Mouse (Mus musculus) MEL (cell line): ENCODE measurements around the gene Wwc2. TPM values are rescaled to one million over a fixed set of nuclear protein-coding genes. Genes with fewer than 3 reads are reported as not detected.
A peak's percentile ranks its signal among the peaks of the same experiment; 100 is the strongest.

Source experiments
- DNase-seq: peaks from one replicate; pipeline ENCODE4 v3.0.0; 2011; ENCODE audit warnings: low read depth, low spot score
- H3K27ac ChIP-seq: 2 replicates; pipeline ENCODE4 v1.5.1; 2012; ENCODE audit warnings: low read depth, mild to moderate bottlenecking, control low read depth, low read length, moderate library complexity; ENCODE audit not compliant: control insufficient read depth
- H3K27me3 ChIP-seq, 2 experiments: fragments of 150-350 bp in 1 of 2; sonication (generic) in 1 of 2; 2 replicates each; pipeline ENCODE4 v1.6.1; 2012; ENCODE audit warnings: low read length in 2 of 2, mild to moderate bottlenecking in 2 of 2, improper control_type of control experiment in 1 of 2, moderate library complexity in 1 of 2; ENCODE audit not compliant: insufficient read depth in 2 of 2, control insufficient read depth in 1 of 2
- H3K36me3 ChIP-seq, 2 experiments: 2 replicates each; pipeline ENCODE4 v1.6.1; 2012 to 2014; ENCODE audit warnings: low read length in 2 of 2, improper control_type of control experiment in 1 of 2, inconsistent platforms in 1 of 2, mild to moderate bottlenecking in 1 of 2; ENCODE audit not compliant: insufficient read depth in 2 of 2, control insufficient read depth in 1 of 2
- H3K4me1 ChIP-seq, 2 experiments: fragments of 150-350 bp in 1 of 2; sonication (generic) in 1 of 2; 2 replicates each; pipeline ENCODE4 v1.6.1; 2012; ENCODE audit warnings: low read length in 2 of 2, improper control_type of control experiment in 1 of 2, mild to moderate bottlenecking in 1 of 2; ENCODE audit not compliant: insufficient read depth in 2 of 2, control insufficient read depth in 1 of 2
- H3K4me3 ChIP-seq, 2 experiments: fragments of 150-350 bp in 1 of 2; sonication (generic) in 1 of 2; 2 replicates each; pipeline ENCODE4 v1.5.1; 2012; ENCODE audit warnings: low read depth in 2 of 2, low read length in 2 of 2, mild to moderate bottlenecking in 2 of 2, moderate library complexity in 2 of 2, control low read depth in 1 of 2, improper control_type of control experiment in 1 of 2; ENCODE audit not compliant: control insufficient read depth in 1 of 2, insufficient read depth in 1 of 2
- H3K79me2 ChIP-seq: 2 replicates; pipeline ENCODE4 v1.6.1; 2012; ENCODE audit warnings: mild to moderate bottlenecking, low read length, moderate library complexity; ENCODE audit not compliant: control insufficient read depth, poor library complexity, insufficient read depth
- H3K9ac ChIP-seq: 2 replicates; pipeline ENCODE4 v1.6.1; 2012; ENCODE audit warnings: low read depth, mild to moderate bottlenecking, control low read depth, low read length, moderate library complexity; ENCODE audit not compliant: control insufficient read depth, poor library complexity, severe bottlenecking
- H3K9me3 ChIP-seq: fragments of 150-350 bp; sonication (generic); replicated peaks from 2 replicates; pipeline ENCODE4 v1.6.1; 2012; ENCODE audit warnings: mild to moderate bottlenecking, low read length, improper control_type of control experiment, moderate library complexity; ENCODE audit not compliant: insufficient read depth
- BHLHE40 ChIP-seq: IDR thresholded peaks from 2 replicates; pipeline ENCODE4 v1.6.1; 2012; ENCODE audit warnings: low read depth, mild to moderate bottlenecking, inconsistent platforms, low read length, improper control_type of control experiment, borderline replicate concordance
- CTCF ChIP-seq, 3 experiments: IDR thresholded peaks in 2 of 3; conservative IDR thresholded peaks in 1 of 3; 2 replicates each; pipeline ENCODE4 v1.5.1; 2011 to 2012; ENCODE audit warnings: low read length in 3 of 3, low read depth in 2 of 3, mild to moderate bottlenecking in 2 of 3, improper control_type of control experiment in 1 of 3, inconsistent platforms in 1 of 3, mixed read lengths in 1 of 3, moderate library complexity in 1 of 3; ENCODE audit not compliant: control insufficient read depth in 1 of 3, insufficient read depth in 1 of 3, poor library complexity in 1 of 3, severe bottlenecking in 1 of 3
- ETS1 ChIP-seq: IDR thresholded peaks from 2 replicates; pipeline ENCODE4 v1.6.1; 2012; ENCODE audit warnings: low read depth, mild to moderate bottlenecking, inconsistent platforms, low read length, improper control_type of control experiment, moderate library complexity
- JUND ChIP-seq: IDR thresholded peaks from 2 replicates; pipeline ENCODE4 v1.6.1; 2011; ENCODE audit warnings: low read depth, mild to moderate bottlenecking, improper control_type of control experiment, low read length
- KAT2A ChIP-seq: conservative IDR thresholded peaks from 2 replicates; pipeline ENCODE4 v1.6.1; 2012; ENCODE audit warnings: low read depth, low read length, improper control_type of control experiment, inconsistent platforms
- MXI1 ChIP-seq: IDR thresholded peaks from 2 replicates; pipeline ENCODE4 v1.6.1; 2011; ENCODE audit warnings: mild to moderate bottlenecking, low read depth, low read length, improper control_type of control experiment
- RAD21 ChIP-seq: IDR thresholded peaks from 2 replicates; pipeline ENCODE4 v1.6.1; 2011; ENCODE audit warnings: mild to moderate bottlenecking, low read depth, low read length, improper control_type of control experiment
- RCOR1 ChIP-seq: IDR thresholded peaks from 2 replicates; pipeline ENCODE4 v1.6.1; 2012; ENCODE audit warnings: low read depth, mild to moderate bottlenecking, inconsistent platforms, low read length, improper control_type of control experiment
- SMC3 ChIP-seq: IDR thresholded peaks from 2 replicates; pipeline ENCODE4 v1.6.1; 2011; ENCODE audit warnings: low read depth, low read length, improper control_type of control experiment
- USF1 ChIP-seq: IDR thresholded peaks from 2 replicates; pipeline ENCODE4 v1.6.1; 2014; ENCODE audit warnings: low read depth, mild to moderate bottlenecking, inconsistent platforms, low read length, improper control_type of control experiment, moderate library complexity
- ZC3H11A ChIP-seq: IDR thresholded peaks from 2 replicates; pipeline ENCODE4 v1.6.1; 2012; ENCODE audit warnings: low read depth, mild to moderate bottlenecking, inconsistent platforms, low read length, improper control_type of control experiment
- ZKSCAN1 ChIP-seq: IDR thresholded peaks from 2 replicates; pipeline ENCODE4 v1.6.1; 2012; ENCODE audit warnings: low read depth, mild to moderate bottlenecking, inconsistent platforms, low read length, improper control_type of control experiment, moderate library complexity
- polyA plus RNA-seq, 2 experiments: library from polyadenylated mRNA; stranded (reverse) in 1 of 2; unstranded in 1 of 2; fragments of >175 nt in 1 of 2; fragments of >200 nt in 1 of 2; gene quantifications; 2 replicates each; pipeline versions ENCODE4 v1.2.1 to v1.2.4; 2012; ENCODE audit warnings: low replicate concordance in 2 of 2, low read depth in 1 of 2; ENCODE audit not compliant: insufficient read length in 2 of 2, insufficient read depth in 1 of 2, missing spikeins in 1 of 2
- total RNA-seq: library from RNA; depleted of rRNA; stranded (reverse); fragments of 300-350 nt; gene quantifications from 2 replicates; pipeline ENCODE4 v1.2.3, GENCODE M21; 2012

The Wwc2 gene
- total and polyA plus RNA-seq, 3 experiments = 7.5 to 14.8 TPM; not detected in 1

GRCm38 (mm10) chr8:47872361-47873107 is 118.2 kb downstream of the Wwc2 start:
- DNase-seq = peak; percentile 61

GRCm38 (mm10) chr8:47867067-47867466 is 123.7 kb downstream of the Wwc2 start:
- Histone ChIP-seq H3K27me3 (no peaks in the 10 kb centered on the region), H3K9me3 (no peaks in the 10 kb centered on the region), H3K27ac (no peak overlapping the region), H3K9ac (no peak overlapping the region), H3K79me2 (no peaks in the 10 kb centered on the region), H3K4me1 (no peaks in the 10 kb centered on the region), H3K36me3 (0 out of 4 replicates have a peak, but pooled peaks cover 0 to 2% of the 10 kb centered on the region in 2 experiments), H3K4me3 (no peak overlapping the region)
- peak; percentile 66 for TF ChIP-seq ZC3H11A
- TF ChIP-seq CTCF (IDR thresholded peaks at IDR 0.05 in 2 of 3, conservative IDR thresholded peaks at IDR 0.05 in 1 of 3; ENCODE audit: control insufficient read depth in 1 of 3, insufficient read depth in 1 of 3, low read depth in 2 of 3, low read length in 3 of 3, poor library complexity in 1 of 3, severe bottlenecking in 1 of 3) = peak; percentile 89 to 98 (median 93)
- no peak for TF ChIP-seq KAT2A
- TF ChIP-seq SMC3 = peak; percentile 92
- TF ChIP-seq RAD21 = peak; percentile 74
- peak; percentile 76 for DNase-seq

More at GRCm38 (mm10) chr8:47872361-47873107, 118.2 kb downstream of the Wwc2 start:
- no peaks in the 10 kb centered on the region for H3K9me3 ChIP-seq
- H3K79me2 ChIP-seq = no peaks in the 10 kb centered on the region
- H3K36me3 ChIP-seq = 0 out of 4 replicates have a peak, but pooled peaks cover 0 to 2% of the 10 kb centered on the region in 2 experiments
- no peak overlapping the region for H3K4me3 ChIP-seq
- no peaks in the 10 kb centered on the region for H3K27me3 ChIP-seq
- H3K9ac ChIP-seq = no peak overlapping the region
- H3K4me1 ChIP-seq = no peaks in the 10 kb centered on the region
- TF ChIP-seq SMC3 = peak; percentile 76
- peak; percentile 73 for TF ChIP-seq RAD21
- peak; percentile 34; the same call in 1 of the 2 replicates for TF ChIP-seq ZC3H11A
- no peak for TF ChIP-seq ETS1
- peak; percentile 90 to 97 (median 94) for TF ChIP-seq CTCF (IDR thresholded peaks at IDR 0.05 in 2 of 3, conservative IDR thresholded peaks at IDR 0.05 in 1 of 3; ENCODE audit: control insufficient read depth in 1 of 3, insufficient read depth in 1 of 3, low read depth in 2 of 3, low read length in 3 of 3, poor library complexity in 1 of 3, severe bottlenecking in 1 of 3)
- no peak for TF ChIP-seq RCOR1
- no peak overlapping the region for H3K27ac ChIP-seq

DNA sequence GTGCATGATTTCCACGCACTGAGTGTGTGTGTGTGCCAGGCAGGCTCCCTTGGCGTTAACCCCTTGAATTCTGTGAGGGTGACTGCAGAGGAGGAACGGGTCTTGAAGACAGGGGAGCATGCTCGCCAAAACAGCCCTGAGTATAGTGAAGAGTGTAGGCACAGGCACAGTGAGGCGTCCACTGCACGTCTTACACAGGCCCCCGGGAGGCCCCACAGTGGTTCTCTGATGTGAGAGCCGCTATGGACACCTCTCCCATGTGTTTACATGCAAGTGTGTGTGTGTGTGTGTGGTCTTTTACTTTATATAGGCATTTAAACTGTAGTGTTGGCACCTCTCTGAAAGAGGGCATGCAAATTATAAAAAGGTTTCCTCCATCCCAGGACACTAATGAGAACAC is 124.2 kb downstream of the Wwc2 start:
- no peaks in the 10 kb centered on the region for H3K27me3 ChIP-seq
- H3K9me3 ChIP-seq = no peaks in the 10 kb centered on the region
- no peaks in the 10 kb centered on the region for H3K79me2 ChIP-seq
- no peak for TF ChIP-seq JUND
- no peak for TF ChIP-seq USF1
- no peak for TF ChIP-seq BHLHE40
- no peak for TF ChIP-seq ZC3H11A
- TF ChIP-seq ZKSCAN1 = no peak
- no peak for TF ChIP-seq MXI1
- H3K27ac ChIP-seq = no peak overlapping the region
- 0 out of 4 replicates have a peak, but pooled peaks cover 0 to 2% of the 10 kb centered on the region in 2 experiments for H3K36me3 ChIP-seq
- no peak overlapping the region for H3K4me3 ChIP-seq
- DNase-seq = no peak
- H3K4me1 ChIP-seq = no peaks in the 10 kb centered on the region
- H3K9ac ChIP-seq = no peak overlapping the region
